Mouse (Mus musculus) lung, adult 2 months (tissue): ENCODE measurements around the gene Otud7b.

ENCODE experiments used
- CTCF ChIP-seq: fragments of 200-500 bp; IDR thresholded peaks from 2 replicates; pipeline ENCODE4 v1.5.1; 2011; ENCODE audit warnings: mild to moderate bottlenecking, low read length, control low read depth; ENCODE audit not compliant: insufficient read depth
- POLR2A ChIP-seq: fragments of 200-500 bp; IDR thresholded peaks from 2 replicates; pipeline ENCODE4 v1.6.1; 2011; ENCODE audit warnings: low read depth, mild to moderate bottlenecking, control low read depth, low read length, borderline replicate concordance; ENCODE audit errors: extremely low read depth

DNA sequence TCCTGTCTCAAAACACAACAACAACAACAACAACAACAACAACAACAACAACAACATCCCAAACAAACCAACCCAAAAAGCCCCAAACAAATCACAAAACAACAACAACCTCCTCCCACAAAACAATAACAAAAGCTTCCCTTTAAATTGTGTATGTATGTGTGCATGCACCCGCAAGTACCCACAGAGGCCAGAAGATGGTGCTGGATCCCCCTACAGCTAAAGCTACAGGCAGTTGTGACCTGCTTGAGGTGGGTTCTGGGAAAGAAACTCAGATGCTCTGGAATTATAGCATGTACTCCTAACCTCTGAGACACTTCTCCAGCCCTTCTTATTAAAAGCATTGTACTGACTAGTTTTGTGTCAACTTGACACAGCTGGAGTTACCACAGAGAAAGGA is 23.3 kb upstream of the Otud7b start:
- TF ChIP-seq CTCF = peak; percentile 70
- TF ChIP-seq POLR2A = no peak
